ENCODE assay signal across 30 mouse cellular contexts in the genomic region with DNA sequence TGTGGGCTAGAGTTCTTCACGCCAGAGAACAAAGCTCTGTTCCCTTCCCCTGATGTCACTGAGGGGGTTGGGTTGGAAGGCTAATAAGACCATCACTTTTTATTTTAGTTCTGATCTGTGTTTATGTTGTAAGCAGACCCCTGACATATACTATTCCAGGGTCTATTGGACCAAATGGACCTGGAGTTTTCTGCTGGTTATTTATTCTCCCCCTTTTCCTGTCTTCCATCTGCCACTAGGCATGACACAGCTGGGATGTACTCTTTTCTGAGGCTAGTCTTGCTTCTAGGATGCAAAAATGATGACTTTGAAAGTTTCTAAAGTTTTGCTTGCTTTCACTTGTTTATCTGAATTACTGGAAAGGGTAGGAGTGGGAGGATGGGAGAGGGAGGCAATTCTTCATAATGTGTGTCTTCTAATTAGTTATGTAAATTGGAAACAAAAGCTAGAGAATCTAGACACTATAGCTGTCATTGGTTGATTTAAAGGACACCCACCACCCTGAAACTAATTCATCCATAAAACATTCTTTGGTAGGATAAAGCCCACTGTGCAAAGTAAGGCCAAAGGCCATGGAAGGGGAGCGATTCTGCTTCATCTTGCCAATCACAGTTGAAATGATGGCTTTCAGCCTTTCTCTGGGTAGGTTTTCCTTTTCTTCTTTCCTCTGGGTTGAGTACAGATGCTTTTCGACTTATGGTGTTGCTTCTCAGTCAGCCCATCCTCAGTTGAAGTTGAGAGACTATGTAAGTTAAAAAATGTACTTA. TPM values are rescaled to one million over a fixed set of nuclear protein-coding genes. Genes with fewer than 3 reads are reported as not detected.
DNase-seq lines count a peak whose midpoint lies in the region; ATAC-seq and TF ChIP-seq lines count a peak whose summit lies in the region.
"Had no signal": no experiment of that assay in that cellular context is flagged by ENCODE, and none has a peak within 500 bp of the region (broad histone marks: within the 10 kb centered on the region; RNA-seq: fewer than 3 reads in every experiment).

No protein-coding gene starts in this region.

- ATAC-seq in frontal cortex, adult (ENCODE audit: low TSS enrichment), result 0 out of 2 replicates have a peak, but pooled peaks have one; percentile 20
- ATAC-seq in kidney, embryonic 16.5 days (ENCODE audit: low FRiP score, low TSS enrichment), result peak; percentile 46; the same call in 1 of the 2 replicates
- ATAC-seq in liver, postnatal 0 days, result no peak
- no peak for ATAC-seq in liver, embryonic 12.5 days
- ATAC-seq: forebrain, embryonic 14.5 days; hindbrain, embryonic 16.5 days had no signal

- no peaks in the 10 kb centered on the region for H3K27me3 ChIP-seq in kidney, embryonic 16.5 days (ENCODE audit: insufficient read depth, low read length)
- no peaks in the 10 kb centered on the region for H3K27me3 ChIP-seq in liver, postnatal 0 days (ENCODE audit: insufficient read depth, low read length)
- H3K27me3 ChIP-seq in liver, embryonic 12.5 days (replicated peaks), result no peaks in the 10 kb centered on the region
- H3K27me3 ChIP-seq: embryonic facial prominence, embryonic 12.5 days; heart, embryonic 12.5 days; limb, embryonic 15.5 days had no signal

- TF ChIP-seq CTCF in liver, postnatal 0 days (IDR thresholded peaks at IDR 0.05; ENCODE audit: low read depth), result no peak

- H3K36me3 ChIP-seq in kidney, embryonic 16.5 days (ENCODE audit: insufficient read depth, low read length), result no peaks in the 10 kb centered on the region
- no peaks in the 10 kb centered on the region for H3K36me3 ChIP-seq in liver, postnatal 0 days (replicated peaks; ENCODE audit: insufficient read depth, low read length)
- H3K36me3 ChIP-seq in liver, embryonic 12.5 days, result no peaks in the 10 kb centered on the region
- H3K36me3 ChIP-seq: embryonic facial prominence, embryonic 12.5 days; limb, embryonic 15.5 days had no signal

- H3K4me3 ChIP-seq in kidney, embryonic 16.5 days (ENCODE audit: low read length), result no peak overlapping the region
- H3K4me3 ChIP-seq in liver, postnatal 0 days (ENCODE audit: low read depth, low read length), result no peak overlapping the region
- no peak overlapping the region for H3K4me3 ChIP-seq in liver, embryonic 12.5 days
- H3K4me3 ChIP-seq: embryonic facial prominence, embryonic 12.5 days; gastrocnemius, adult 2 months; heart, adult 2 months; heart, embryonic 12.5 days; limb, embryonic 10.5 days; limb, embryonic 15.5 days had no signal

- WGBS in kidney, embryonic 16.5 days, result 34% methylated on average over 3 of the region's 3 CpGs
- 73% methylated on average over 3 of the region's 3 CpGs for WGBS in liver, postnatal 0 days (ENCODE audit: insufficient replicate concordance)
- WGBS in liver, embryonic 12.5 days (ENCODE audit: insufficient replicate concordance), result 71% methylated on average over 3 of the region's 3 CpGs

- H3K9me3 ChIP-seq in kidney, embryonic 16.5 days (ENCODE audit: low read length), result no peaks in the 10 kb centered on the region
- no peaks in the 10 kb centered on the region for H3K9me3 ChIP-seq in liver, postnatal 0 days (ENCODE audit: low read length)
- H3K9me3 ChIP-seq in liver, embryonic 12.5 days (replicated peaks), result no peaks in the 10 kb centered on the region
- H3K9me3 ChIP-seq: embryonic facial prominence, embryonic 12.5 days; G1E; heart, embryonic 12.5 days; limb, embryonic 10.5 days; limb, embryonic 15.5 days had no signal

- no peak overlapping the region for H3K27ac ChIP-seq in kidney, embryonic 16.5 days (ENCODE audit: low read length)
- peak overlapping the region; percentile 37; the same call in 1 of the 2 replicates for H3K27ac ChIP-seq in liver, postnatal 0 days (ENCODE audit: low read depth)
- H3K27ac ChIP-seq in liver, embryonic 12.5 days, result no peak overlapping the region
- H3K27ac ChIP-seq: embryonic facial prominence, embryonic 12.5 days; gastrocnemius, adult 2 months; heart, adult 2 months; limb, embryonic 10.5 days; limb, embryonic 15.5 days; macrophage had no signal

- no peak overlapping the region for H3K9ac ChIP-seq in kidney, embryonic 16.5 days (replicated peaks; ENCODE audit: low read length)
- H3K9ac ChIP-seq in liver, postnatal 0 days (replicated peaks), result no peak overlapping the region
- H3K9ac ChIP-seq in liver, embryonic 12.5 days, result no peak overlapping the region
- H3K9ac ChIP-seq: embryonic facial prominence, embryonic 12.5 days; heart, embryonic 12.5 days; limb, embryonic 15.5 days had no signal

- H3K4me1 ChIP-seq in kidney, embryonic 16.5 days (ENCODE audit: insufficient read depth, low read length), result peaks cover 51% of the 10 kb centered on the region
- H3K4me1 ChIP-seq in liver, postnatal 0 days (ENCODE audit: insufficient read depth), result peaks cover 16% of the 10 kb centered on the region
- H3K4me1 ChIP-seq in liver, embryonic 12.5 days, result peaks cover 43% of the 10 kb centered on the region
- H3K4me1 ChIP-seq: limb, embryonic 10.5 days had no signal

- no peak for TF ChIP-seq EP300 in liver, postnatal 0 days (IDR thresholded peaks at IDR 0.05; ENCODE audit: low read depth)

- no peak overlapping the region for H3K4me2 ChIP-seq in kidney, embryonic 16.5 days (replicated peaks; ENCODE audit: low read depth, low read length)
- H3K4me2 ChIP-seq in liver, postnatal 0 days (ENCODE audit: low read depth, low read length), result no peak overlapping the region
- no peak overlapping the region for H3K4me2 ChIP-seq in liver, embryonic 12.5 days
- H3K4me2 ChIP-seq: embryonic facial prominence, embryonic 12.5 days; heart, embryonic 12.5 days; limb, embryonic 15.5 days had no signal

- no peak for DNase-seq in frontal cortex, adult 2 months (ENCODE audit: extremely low spot score in 1 of 2, low spot score in 1 of 2)
- no peak for DNase-seq in kidney, adult 11 months
- DNase-seq in liver, postnatal 0 days, result no peak
- DNase-seq in mesoderm, embryonic 11.5 days (ENCODE audit: low read depth, low spot score), result peak; percentile 34
- DNase-seq in thymus, adult 18-20 months, result no peak
- DNase-seq: adrenal gland, adult 8-10 months; cerebellum, adult 2 months; cerebellum, postnatal 25 days; gastrocnemius, adult 2 months; gastrocnemius, postnatal 36 days; heart, adult 2 months; heart, postnatal 4 days; kidney, adult 18-20 months; kidney, postnatal 4 days; layer of hippocampus, adult 9-11 months; lung, adult 2 months; lung, postnatal 10 days; midbrain, embryonic 14.5 days; thymus, postnatal 14 days had no signal

RNA-seq across cellular contexts. Expression of a gene that starts 42.8 kb away (rescaled TPM):
- polyA plus RNA-seq in frontal cortex, adult 2 months (2012; rRNA removed), result 31.8 and 35.8 TPM in 2 replicates
- 44.5 and 46.5 TPM in 2 replicates for polyA plus RNA-seq in kidney, embryonic 16.5 days (2015; fragmentation: Nextera tagmentation; extraction: Ambion mirVana)
- polyA plus RNA-seq in liver, postnatal 0 days (2015; fragmentation: Nextera tagmentation; extraction: Ambion mirVana), result 5.4 and 6.0 TPM in 2 replicates
- polyA plus RNA-seq in liver, embryonic 12.5 days (2016; fragmentation: Nextera tagmentation; extraction: Ambion mirVana), result 20.3 and 20.4 TPM in 2 replicates

Comparison
In these comparisons a context has a peak if more than half of its experiments do, and no peak if none do; other contexts are left out.
1. ATAC-seq: peak in frontal cortex, adult (single experiment) and kidney, embryonic 16.5 days (single experiment); none in liver, postnatal 0 days (single experiment) and liver, embryonic 12.5 days (single experiment).